Mouse (Mus musculus) monocyte, adult 2 months (primary cell): Measurements from ENCODE around the gene Naga.

Experiments used
- DNase-seq, 2 experiments: peaks; one replicate each; pipeline ENCODE4 v3.0.0; 2022; ENCODE audit warnings: low spot score in 2 of 2, low read depth in 1 of 2

The Naga gene

GRCm38 (mm10) chr15:82339150-82339549 is 425 bp upstream of the Naga start:
- no peak for DNase-seq

DNA sequence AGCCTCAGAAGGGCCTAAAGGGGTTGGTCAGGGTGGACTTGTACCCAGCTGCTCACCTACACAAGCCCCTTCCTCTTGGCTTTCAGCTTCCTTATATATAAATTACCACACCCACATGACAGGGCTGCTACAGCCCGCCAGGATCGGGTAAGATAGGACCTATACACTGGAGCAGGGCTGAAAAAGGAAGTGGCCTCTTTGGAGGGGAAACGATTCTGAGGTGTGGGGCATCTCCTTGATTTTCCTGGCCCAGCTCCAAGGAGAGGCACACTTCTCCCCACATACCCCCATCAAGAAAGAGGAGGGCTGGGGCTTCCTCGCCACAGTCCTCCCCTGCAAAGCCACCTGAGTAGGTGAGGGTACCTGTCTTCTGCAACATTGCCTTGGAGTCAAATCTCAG is 850 bp downstream of the Naga start:
- DNase-seq = peak in 1 of 2 experiments; percentile 49

GRCm38 (mm10) chr15:82336629-82337028 is 2.1 kb downstream of the Naga start:
- DNase-seq = no peak

DNA sequence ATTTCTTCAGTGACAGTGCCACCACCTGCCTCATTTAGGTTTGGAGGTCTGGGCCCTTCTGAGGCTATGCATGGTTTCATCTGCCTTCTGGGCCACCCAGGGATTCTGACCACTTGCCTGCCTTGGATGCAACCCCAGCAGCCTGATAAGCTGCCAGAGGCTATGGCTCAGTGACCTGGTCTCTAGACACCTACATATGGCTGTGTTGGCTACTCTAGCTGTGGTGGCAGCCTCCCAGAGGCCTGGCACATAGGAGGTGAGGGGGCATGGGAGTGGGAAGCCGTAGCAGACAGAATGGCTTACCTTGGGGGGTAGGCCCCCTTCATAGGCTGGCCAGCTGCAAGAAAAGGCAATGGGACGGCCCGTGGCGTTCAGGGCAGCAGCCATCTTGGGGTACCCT is 3.5 kb downstream of the Naga start:
- DNase-seq = no peak

DNA sequence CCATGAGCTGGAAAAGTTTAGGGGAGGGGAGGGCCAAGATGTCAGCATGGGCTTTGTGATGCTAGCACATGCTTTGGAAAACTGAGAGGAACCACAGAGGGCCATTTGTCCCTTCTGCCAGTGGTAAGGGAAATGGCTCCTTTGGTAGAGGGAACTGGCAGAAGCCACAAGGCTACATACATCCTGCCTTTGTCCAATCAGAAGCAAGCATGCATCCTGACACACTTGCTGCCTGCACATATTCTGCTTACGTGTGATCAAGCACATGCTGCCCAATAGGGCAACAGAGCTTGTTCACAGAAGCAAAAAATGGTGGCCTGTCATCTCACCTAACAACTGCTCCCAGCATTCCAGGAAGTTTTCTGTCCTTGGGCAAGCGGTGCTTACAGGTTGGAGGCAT is 13.3 kb downstream of the Naga start:
- DNase-seq = no peak

- DNase-seq = no peak
Observed at GRCm38 (mm10) chr15:82322195-82322594, 16.5 kb downstream of the Naga start.

DNA sequence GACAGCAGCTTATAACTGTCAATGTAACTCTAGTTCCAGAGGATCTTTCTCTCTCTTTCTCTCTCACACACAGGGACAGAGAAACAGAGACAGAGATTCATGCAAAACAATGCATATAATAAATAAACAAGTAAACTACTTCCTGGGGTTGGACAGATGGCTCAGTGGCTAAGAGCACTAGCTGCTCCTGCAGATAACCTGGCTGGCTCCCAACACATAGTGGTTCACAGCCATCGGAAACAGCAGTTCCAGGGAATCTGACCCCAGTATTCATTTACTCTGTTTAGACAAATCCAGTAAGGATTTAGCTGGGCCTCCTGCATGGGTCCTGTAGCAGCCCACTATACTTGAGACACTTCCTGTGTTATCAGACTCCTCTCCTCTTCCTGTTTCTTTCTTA is 19.1 kb downstream of the Naga start:
- no peak for DNase-seq

DNA sequence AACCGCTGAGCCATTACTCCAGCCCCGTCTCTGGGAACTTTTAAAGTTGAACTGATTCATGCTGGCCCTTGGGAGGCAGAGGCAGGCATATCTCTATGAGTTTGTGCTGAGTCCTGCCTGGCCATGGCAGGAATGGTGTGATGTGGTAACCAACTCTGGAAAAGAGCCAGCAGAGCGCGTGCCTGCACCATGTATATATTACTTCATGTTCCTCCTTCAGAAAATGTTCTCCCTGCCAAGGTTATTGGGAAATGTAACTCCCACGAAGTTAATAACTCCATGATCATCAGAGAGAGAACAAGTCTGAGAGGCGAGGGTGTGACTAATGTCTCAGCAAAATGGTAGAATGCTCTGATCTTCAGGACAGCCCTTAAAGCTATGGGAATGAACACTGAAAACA is 20.9 kb downstream of the Naga start:
- no peak for DNase-seq

- DNase-seq = no peak
Observed at GRCm38 (mm10) chr15:82308416-82308815, 30.3 kb downstream of the Naga start.

GRCm38 (mm10) chr15:82307107-82307506 is 31.6 kb downstream of the Naga start:
- DNase-seq = no peak

- DNase-seq = no peak
Observed at GRCm38 (mm10) chr15:82298764-82299561, 39.8 kb downstream of the Naga start, which contains the start of gene Wbp2nl. Gene Wbp2nl, plus strand, starts transcription at chr15:82298954.

GRCm38 (mm10) chr15:82294059-82294458 is 44.7 kb downstream of the Naga start:
- no peak for DNase-seq

DNA sequence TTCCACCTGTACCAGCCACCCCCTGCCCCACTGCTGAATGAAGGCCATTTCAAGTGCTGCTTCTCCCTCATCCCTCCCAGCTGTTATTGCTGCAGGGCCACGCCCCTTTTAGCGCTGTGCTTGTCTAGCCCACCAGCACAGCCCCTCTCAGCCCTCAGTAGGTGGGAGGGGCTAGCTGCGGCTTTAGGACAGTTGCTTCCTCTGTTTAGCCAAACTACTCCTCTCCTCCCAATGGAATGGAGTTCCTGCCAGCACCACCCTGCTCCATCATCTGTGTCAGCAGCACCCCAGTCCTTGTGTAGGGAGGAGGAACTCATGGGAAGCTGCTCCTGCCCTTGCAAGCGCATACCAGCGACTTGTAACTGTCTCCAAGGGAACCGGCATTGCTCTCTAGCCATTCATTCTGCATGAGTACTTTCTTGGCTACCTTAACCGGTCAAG is 45.4 kb downstream of the Naga start:
- no peak for DNase-seq

- no peak for DNase-seq
Observed at GRCm38 (mm10) chr15:82292851-82293250, 45.9 kb downstream of the Naga start.

DNA sequence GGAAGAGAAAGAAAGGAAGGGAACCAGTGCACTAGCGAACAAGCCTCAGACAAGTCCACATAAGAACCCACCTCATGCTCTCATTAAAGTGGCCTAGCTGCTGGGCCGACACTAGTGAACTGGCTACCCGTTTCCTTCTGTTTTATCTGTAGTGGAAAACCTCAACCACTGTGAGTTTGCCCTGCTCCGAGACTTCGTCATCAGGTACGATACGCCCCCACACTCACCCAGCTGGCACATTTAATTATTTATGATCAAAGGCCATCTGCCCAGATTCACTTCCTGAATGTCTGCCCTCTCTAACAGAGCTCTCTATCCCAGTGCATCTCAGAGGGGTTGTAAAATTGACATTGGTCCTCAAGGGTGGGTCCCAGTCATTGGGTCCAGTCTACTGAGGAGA is 48.5 kb downstream of the Naga start:
- no peak for DNase-seq

- DNase-seq = no peak
Observed at GRCm38 (mm10) chr15:82286157-82286556, 52.6 kb downstream of the Naga start.

DNA sequence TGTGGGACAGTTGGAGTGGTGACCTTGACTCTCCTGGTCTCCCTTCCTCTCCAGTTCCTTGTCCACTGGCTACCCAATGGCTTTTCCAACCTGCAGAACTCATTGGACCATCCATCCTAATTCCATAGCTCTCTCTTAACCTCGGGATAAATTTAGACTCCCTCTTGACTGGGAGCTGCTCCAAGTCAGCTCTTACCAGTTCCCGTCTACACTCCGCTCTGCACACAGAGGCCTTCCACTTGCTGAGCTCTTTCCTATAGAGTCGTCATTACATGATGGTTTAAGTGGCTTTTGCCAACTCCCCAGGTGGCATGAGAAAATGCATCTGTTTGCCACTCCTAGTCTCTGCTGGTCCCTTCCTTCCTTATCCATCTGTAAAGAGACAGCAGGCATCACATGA is 58.1 kb downstream of the Naga start:
- no peak for DNase-seq
